Mouse (Mus musculus) cerebellum, postnatal 4 days (tissue): Measurements from ENCODE around the gene Dnajb14.
"Not testable (repeated sequence)": the region's sequence is repeated elsewhere in the genome, so short reads cannot be mapped to it uniquely, and the experiment has no call there.

ENCODE experiments used
- DNase-seq, 2 experiments: peaks; one replicate each; pipeline ENCODE4 v3.0.0; 2022; ENCODE audit warnings: low spot score in 2 of 2, mixed read lengths in 1 of 2

Gene Dnajb14

GRCm38 (mm10) chr3:137917694-137918171 is 50.3 kb downstream of the Dnajb14 start:
- DNase-seq: no peak

GRCm38 (mm10) chr3:137918172-137918931 is 50.9 kb downstream of the Dnajb14 start, which contains the start of gene Lamtor3:
TSS of gene Lamtor3 (plus strand) at chr3:137918506.
- peak; percentile 86 to 94 for DNase-seq

GRCm38 (mm10) chr3:137918932-137919311 is 51.4 kb downstream of the Dnajb14 start:
- no peak for DNase-seq

- no peak for DNase-seq
These were observed 51.9 kb downstream of the Dnajb14 start for GRCm38 (mm10) chr3:137919398-137919797.

- no peak for DNase-seq
These were observed 53.1 kb downstream of the Dnajb14 start for GRCm38 (mm10) chr3:137920594-137920993.

GRCm38 (mm10) chr3:137927010-137927409 is 59.5 kb downstream of the Dnajb14 start:
- DNase-seq: no peak

- no peak for DNase-seq
These were observed 62.5 kb downstream of the Dnajb14 start for GRCm38 (mm10) chr3:137929940-137930339.

- no peak for DNase-seq
These were observed 65.3 kb downstream of the Dnajb14 start for GRCm38 (mm10) chr3:137932748-137933147.

- no peak for DNase-seq
These were observed 66.5 kb downstream of the Dnajb14 start for GRCm38 (mm10) chr3:137933986-137934385.

GRCm38 (mm10) chr3:137935570-137936525 is 68.4 kb downstream of the Dnajb14 start:
- no peak for DNase-seq

GRCm38 (mm10) chr3:137936541-137936940 is 69.1 kb downstream of the Dnajb14 start:
- no peak for DNase-seq

GRCm38 (mm10) chr3:137938608-137939007 is 71.1 kb downstream of the Dnajb14 start:
- DNase-seq: peak in 1 of 2 experiments; percentile 47

- DNase-seq: no peak
These were observed 73.3 kb downstream of the Dnajb14 start for GRCm38 (mm10) chr3:137940757-137941156.

GRCm38 (mm10) chr3:137941555-137941954 is 74.1 kb downstream of the Dnajb14 start:
- DNase-seq: no peak

GRCm38 (mm10) chr3:137942098-137942622 is 74.7 kb downstream of the Dnajb14 start:
- no peak for DNase-seq

- DNase-seq: no peak
These were observed 76.3 kb downstream of the Dnajb14 start for GRCm38 (mm10) chr3:137943737-137944154.

- DNase-seq: no peak
These were observed 79.4 kb downstream of the Dnajb14 start for GRCm38 (mm10) chr3:137946827-137947226.

GRCm38 (mm10) chr3:137947525-137947924 is 80.0 kb downstream of the Dnajb14 start:
- DNase-seq: no peak

GRCm38 (mm10) chr3:137950191-137950885 is 82.9 kb downstream of the Dnajb14 start:
- DNase-seq: no peak

- not testable (repeated sequence) for DNase-seq
These were observed 83.8 kb downstream of the Dnajb14 start for GRCm38 (mm10) chr3:137951302-137951701.

- DNase-seq: no peak
These were observed 84.3 kb downstream of the Dnajb14 start for GRCm38 (mm10) chr3:137951819-137952218.
